Mouse (Mus musculus) embryonic facial prominence, embryonic 15.5 days (tissue): ENCODE measurements around the gene Clec4a2. TPM values are rescaled to one million over a fixed set of nuclear protein-coding genes. Genes with fewer than 3 reads are reported as not detected.
"Not testable (repeated sequence)": the region's sequence is repeated elsewhere in the genome, so short reads cannot be mapped to it uniquely, and the experiment has no call there.

ENCODE experiments used
- ATAC-seq: fragments of 200-750 bp; cut with Nextera tagmentation; 2 replicates; pipeline ENCODE4 v1.8.0; 2017; ENCODE audit warnings: low read depth, moderate TSS enrichment; ENCODE audit not compliant: insufficient number of reproducible peaks, low FRiP score, low TSS enrichment
- H3K27ac ChIP-seq: fragments of 300-500 bp; sonication (generic); replicated peaks from 2 replicates; pipeline ENCODE4 v1.5.1; 2015; ENCODE audit warnings: mild to moderate bottlenecking, inconsistent platforms
- H3K27me3 ChIP-seq: fragments of 300-500 bp; sonication (generic); 2 replicates; pipeline ENCODE4 v1.6.1; 2015; ENCODE audit warnings: inconsistent platforms
- H3K36me3 ChIP-seq: fragments of 300-500 bp; sonication (generic); 2 replicates; pipeline ENCODE4 v1.6.1; 2015; ENCODE audit warnings: mild to moderate bottlenecking, inconsistent platforms
- H3K4me1 ChIP-seq: fragments of 300-500 bp; sonication (generic); 2 replicates; pipeline ENCODE4 v1.6.1; 2015; ENCODE audit warnings: inconsistent platforms
- H3K4me2 ChIP-seq: fragments of 300-500 bp; sonication (generic); replicated peaks from 2 replicates; pipeline ENCODE4 v1.6.1; 2015; ENCODE audit warnings: mild to moderate bottlenecking, inconsistent platforms
- H3K4me3 ChIP-seq: fragments of 300-500 bp; sonication (generic); replicated peaks from 2 replicates; pipeline ENCODE4 v1.5.1; 2015; ENCODE audit warnings: mild to moderate bottlenecking, inconsistent platforms
- H3K9ac ChIP-seq: fragments of 300-500 bp; sonication (generic); 2 replicates; pipeline ENCODE4 v1.6.1; 2015; ENCODE audit warnings: inconsistent platforms
- H3K9me3 ChIP-seq: fragments of 300-500 bp; sonication (generic); replicated peaks from 2 replicates; pipeline ENCODE4 v1.6.1; 2016; ENCODE audit warnings: inconsistent platforms
- WGBS: fragments of 180-500 bp; shearing (Covaris S2); methylation state at CpG from one replicate; pipeline ENCODE4 v1.1.7; 2015; 5-methylcytosine and 5-hydroxymethylcytosine counted together
- polyA plus RNA-seq: library from polyadenylated mRNA; unstranded; fragments of >200 nt; fragmentation: Nextera tagmentation; extraction: Ambion mirVana; gene quantifications from 2 replicates; pipeline ENCODE4 v1.2.1, GENCODE M21; 2015

The Clec4a2 gene
- 5.7 and 7.5 TPM in 2 replicates for polyA plus RNA-seq

DNA sequence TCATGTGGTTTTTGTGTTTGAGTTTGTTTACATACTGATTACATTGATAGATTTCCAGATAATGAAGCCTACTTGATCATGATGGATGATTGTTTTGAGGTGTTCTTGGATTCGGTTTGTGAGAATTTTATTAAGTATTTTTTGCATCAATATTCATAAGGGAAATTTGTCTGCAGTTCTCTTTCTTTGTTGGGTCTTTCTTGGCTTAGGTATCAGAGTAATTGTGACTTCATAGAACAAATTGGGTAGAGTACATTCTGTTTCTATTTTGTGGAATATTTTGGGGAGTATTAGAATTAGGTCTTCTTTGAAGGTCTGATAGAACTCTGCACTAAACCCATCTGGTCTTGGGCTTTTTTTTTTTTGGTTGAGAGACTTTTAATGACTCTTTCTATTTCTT is at the start of gene Clec4a2:
Gene Clec4a2 (plus strand): TSS at position 301 of the 400 bp plus-strand sequence.
- not testable (repeated sequence) for ATAC-seq, H3K27ac ChIP-seq, H3K27me3 ChIP-seq, H3K9me3 ChIP-seq, H3K4me3 ChIP-seq, H3K4me1 ChIP-seq, H3K4me2 ChIP-seq, H3K9ac ChIP-seq, H3K36me3 ChIP-seq
- 38% methylated on average over 1 of the region's 1 CpGs for WGBS

DNA sequence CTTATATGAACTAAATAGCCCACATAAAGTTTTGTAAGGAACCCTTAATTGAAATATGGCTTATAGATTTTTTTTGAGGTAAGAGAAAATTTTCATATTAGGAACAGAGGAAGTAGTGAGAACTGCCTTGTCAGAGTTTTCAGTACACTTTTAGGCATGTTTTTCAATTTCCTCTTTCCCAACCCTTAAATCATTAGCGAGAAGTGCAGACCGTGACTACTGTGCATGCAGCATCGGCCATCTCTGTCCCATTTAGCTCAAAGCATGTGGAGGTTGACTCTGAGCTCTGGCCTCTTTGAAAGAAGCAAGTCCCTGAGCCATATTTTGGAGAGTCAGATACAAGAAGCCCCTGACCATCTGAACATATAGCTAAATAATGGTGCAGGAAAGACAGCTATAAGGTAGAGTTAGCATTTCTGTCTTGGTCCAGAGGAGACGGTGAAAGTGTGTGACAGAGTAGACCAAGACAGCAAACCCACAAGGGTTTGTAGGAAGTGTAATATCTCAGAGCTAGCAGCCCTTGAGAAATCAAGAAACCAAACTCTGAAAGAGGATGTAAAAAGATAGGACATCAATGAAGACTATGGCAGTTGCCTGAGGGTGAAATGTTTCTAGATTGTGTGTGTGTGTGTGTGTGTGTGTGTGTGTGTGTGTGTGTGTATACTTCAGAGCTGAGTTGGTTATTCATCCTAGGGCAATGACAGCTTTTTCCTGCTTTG is 10.9 kb upstream of the Clec4a2 start:
- ATAC-seq = no peak
- Histone ChIP-seq H3K36me3 (no peaks in the 10 kb centered on the region), H3K27me3 (no peaks in the 10 kb centered on the region), H3K9me3 (no peaks in the 10 kb centered on the region), H3K4me3 (no peak overlapping the region), H3K4me1 (no peaks in the 10 kb centered on the region), H3K27ac (no peak overlapping the region), H3K4me2 (no peak overlapping the region), H3K9ac (no peak overlapping the region)
- WGBS = 88% methylated on average over 4 of the region's 4 CpGs

DNA sequence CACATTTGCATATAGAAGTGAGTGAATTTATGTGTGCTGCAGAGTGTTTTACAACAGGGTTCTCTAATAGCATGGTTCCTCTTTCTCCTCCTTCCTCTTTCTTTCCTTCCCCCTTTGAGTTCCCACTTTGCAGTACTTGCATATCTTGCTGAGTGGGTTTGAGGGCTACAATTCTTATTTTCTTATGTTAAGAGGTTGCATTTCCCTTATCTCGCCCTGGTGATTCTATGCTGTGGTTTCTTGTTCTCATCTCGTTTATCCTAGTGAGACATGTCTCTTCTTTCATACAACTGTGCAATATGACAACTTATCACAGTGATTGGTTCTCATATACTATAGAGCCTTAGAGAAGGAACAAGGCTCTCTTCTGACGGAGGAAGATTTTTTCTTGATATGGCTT is 17.0 kb downstream of the Clec4a2 start:
- no peak overlapping the region for H3K9ac ChIP-seq
- H3K4me3 ChIP-seq = no peak overlapping the region
- no peaks in the 10 kb centered on the region for H3K27me3 ChIP-seq
- no peak overlapping the region for H3K4me2 ChIP-seq
- no peaks in the 10 kb centered on the region for H3K4me1 ChIP-seq
- no peaks in the 10 kb centered on the region for H3K9me3 ChIP-seq
- 71% methylated on average over 3 of the region's 3 CpGs for WGBS
- H3K27ac ChIP-seq = no peak overlapping the region
- ATAC-seq = no peak
- no peaks in the 10 kb centered on the region for H3K36me3 ChIP-seq

DNA sequence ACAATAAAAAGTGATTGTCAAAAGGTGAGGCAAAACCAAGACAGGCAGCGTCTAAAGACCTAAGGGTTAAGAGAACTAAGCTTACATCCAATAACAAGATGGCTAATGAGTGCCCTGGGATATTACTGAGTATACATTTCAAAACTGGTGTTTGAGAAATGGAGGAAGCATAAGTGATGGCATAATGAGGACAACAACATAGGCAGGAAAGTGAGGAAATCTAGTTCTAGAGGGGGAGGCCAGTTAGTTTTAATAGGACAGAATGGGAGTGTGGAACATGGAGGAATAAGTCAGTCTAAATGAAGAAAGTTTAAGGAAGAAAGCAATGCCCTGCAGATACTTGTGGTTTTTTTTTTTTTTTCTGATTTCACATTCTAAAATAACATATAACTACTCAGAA is 20.9 kb downstream of the Clec4a2 start:
- Histone ChIP-seq H3K27me3 (no peaks in the 10 kb centered on the region), H3K9me3 (no peaks in the 10 kb centered on the region), H3K4me1 (no peaks in the 10 kb centered on the region), H3K27ac (no peak overlapping the region), H3K9ac (no peak overlapping the region), H3K4me2 (no peak overlapping the region), H3K36me3 (no peaks in the 10 kb centered on the region), H3K4me3 (no peak overlapping the region)
- ATAC-seq = no peak
- WGBS = 51% methylated on average over 1 of the region's 1 CpGs

DNA sequence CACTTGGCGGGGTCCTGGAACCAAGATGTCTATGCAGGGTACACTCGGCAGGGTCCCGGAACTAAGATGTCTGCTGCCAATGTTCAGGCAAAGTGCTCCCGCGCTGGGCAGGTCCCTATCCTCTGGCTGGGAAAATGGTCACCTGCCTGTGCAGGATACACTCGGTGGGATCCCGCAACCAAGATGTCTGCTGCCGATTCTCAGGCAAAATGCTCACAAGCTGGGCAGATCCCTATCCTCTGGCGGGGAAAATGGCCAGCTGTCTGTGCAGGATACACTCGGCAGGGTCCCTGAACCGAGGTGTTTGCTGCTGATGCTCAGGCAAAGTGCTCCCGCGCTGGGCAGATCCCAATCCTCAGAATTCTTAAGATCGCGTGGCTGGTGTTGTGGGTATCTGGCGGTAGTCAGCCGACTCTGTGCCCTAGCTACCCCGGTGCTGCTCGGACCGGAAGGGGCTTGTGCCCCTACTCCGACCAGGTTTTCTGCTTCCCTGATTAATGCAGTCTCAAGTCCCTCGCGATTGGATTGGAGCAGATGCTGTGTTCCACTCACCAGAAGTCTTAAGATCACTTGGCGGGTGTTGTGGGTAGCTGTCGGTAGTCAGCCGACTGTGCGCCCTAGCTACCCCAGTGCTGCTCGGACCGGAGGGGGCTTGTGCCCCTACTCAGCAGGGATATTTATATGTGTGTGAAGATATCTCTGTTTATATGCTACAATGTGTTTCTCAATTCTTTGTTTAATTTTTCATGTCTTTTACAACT is 31.7 kb downstream of the Clec4a2 start:
- H3K36me3 ChIP-seq, ATAC-seq, H3K4me1 ChIP-seq, H3K9me3 ChIP-seq, H3K4me2 ChIP-seq, H3K27me3 ChIP-seq, H3K9ac ChIP-seq, H3K27ac ChIP-seq, H3K4me3 ChIP-seq: not testable (repeated sequence)
- 69% methylated on average over 29 of the region's 29 CpGs for WGBS

DNA sequence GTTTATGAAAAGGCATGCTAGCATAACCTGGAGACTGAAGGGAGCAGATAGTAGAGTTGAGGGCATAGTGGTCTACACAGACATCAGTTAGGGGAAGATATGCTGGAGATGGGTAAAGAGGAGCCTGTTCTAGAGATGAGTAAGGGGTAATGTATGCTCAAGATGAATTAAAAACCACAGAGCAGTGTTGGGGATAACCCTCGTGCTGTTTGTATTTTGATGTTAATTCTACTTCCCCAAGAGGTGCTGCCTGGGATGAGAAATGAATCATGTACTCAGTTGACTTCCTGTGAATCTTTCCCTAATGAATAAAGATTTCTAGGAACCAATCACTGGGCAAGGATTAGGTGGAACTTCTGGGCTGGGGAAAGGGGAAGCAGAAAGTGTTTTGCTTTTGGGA is 63.9 kb downstream of the Clec4a2 start:
- H3K4me2 ChIP-seq = no peak overlapping the region
- no peak overlapping the region for H3K9ac ChIP-seq
- H3K4me3 ChIP-seq = no peak overlapping the region
- H3K27ac ChIP-seq = no peak overlapping the region
- WGBS = 39% methylated on average over 1 of the region's 1 CpGs
- no peak for ATAC-seq
- no peaks in the 10 kb centered on the region for H3K27me3 ChIP-seq
- no peaks in the 10 kb centered on the region for H3K36me3 ChIP-seq
- H3K4me1 ChIP-seq = no peaks in the 10 kb centered on the region
- no peaks in the 10 kb centered on the region for H3K9me3 ChIP-seq

DNA sequence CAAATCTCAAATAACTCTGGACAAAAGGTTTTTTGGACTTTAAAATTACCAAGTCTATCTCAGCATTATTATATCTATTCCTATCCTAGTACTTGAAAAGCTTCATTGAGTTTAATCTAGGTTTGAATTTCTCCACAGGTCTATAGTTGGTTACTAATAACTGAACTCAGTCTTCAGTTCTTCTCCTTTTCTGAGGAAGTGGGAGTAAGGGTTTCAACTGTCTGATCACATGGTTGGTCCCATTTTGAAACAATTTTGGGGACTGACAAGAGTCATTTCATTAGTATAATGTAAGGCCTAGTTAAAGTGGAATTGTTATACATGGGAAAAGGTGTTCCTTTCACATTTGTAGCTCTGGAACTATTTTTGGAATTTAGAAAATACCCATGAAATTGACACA is 64.8 kb downstream of the Clec4a2 start:
- H3K27me3 ChIP-seq = no peaks in the 10 kb centered on the region

DNA sequence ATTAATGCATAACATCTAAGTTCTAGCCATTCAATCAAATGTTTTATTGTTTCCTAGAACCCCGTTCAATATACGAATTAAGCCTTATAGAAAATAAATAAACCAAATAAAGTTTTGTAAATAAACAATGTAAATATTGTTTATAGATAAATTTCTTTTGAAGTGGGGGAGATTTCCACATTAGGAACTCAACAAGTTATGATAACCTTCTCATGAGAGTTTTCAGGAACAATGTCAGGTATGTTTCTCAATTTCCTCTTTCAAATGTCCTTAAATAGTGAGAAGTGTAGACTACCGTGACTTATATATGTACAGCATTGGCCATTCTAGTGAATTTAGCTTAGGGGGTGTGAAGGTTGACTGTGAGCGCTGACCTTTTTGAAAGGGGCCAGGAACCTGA is 66.4 kb downstream of the Clec4a2 start, which contains the start of gene Clec4b2:
Gene Clec4b2 (plus strand): TSS at position 301 of the 400 bp plus-strand sequence.
- H3K27me3 ChIP-seq = no peaks in the 10 kb centered on the region
- no peak within 1 kb of the TSS for H3K4me2 ChIP-seq
- no peaks in the 10 kb centered on the region for H3K4me1 ChIP-seq
- no peak within 1 kb of the TSS for H3K9ac ChIP-seq
- H3K27ac ChIP-seq = no peak within 1 kb of the TSS
- H3K4me3 ChIP-seq = no peak within 1 kb of the TSS
- H3K9me3 ChIP-seq = no peaks in the 10 kb centered on the region
- H3K36me3 ChIP-seq = no peaks in the 10 kb centered on the region
- WGBS = 87% methylated on average over 4 of the region's 4 CpGs
- ATAC-seq = no peak

More for the DNA sequence above, 64.8 kb downstream of the Clec4a2 start:
- Histone ChIP-seq H3K4me3 (no peak overlapping the region), H3K9me3 (no peaks in the 10 kb centered on the region), H3K36me3 (no peaks in the 10 kb centered on the region), H3K4me2 (no peak overlapping the region), H3K4me1 (no peaks in the 10 kb centered on the region), H3K27ac (no peak overlapping the region), H3K9ac (no peak overlapping the region)
- ATAC-seq = no peak

DNA sequence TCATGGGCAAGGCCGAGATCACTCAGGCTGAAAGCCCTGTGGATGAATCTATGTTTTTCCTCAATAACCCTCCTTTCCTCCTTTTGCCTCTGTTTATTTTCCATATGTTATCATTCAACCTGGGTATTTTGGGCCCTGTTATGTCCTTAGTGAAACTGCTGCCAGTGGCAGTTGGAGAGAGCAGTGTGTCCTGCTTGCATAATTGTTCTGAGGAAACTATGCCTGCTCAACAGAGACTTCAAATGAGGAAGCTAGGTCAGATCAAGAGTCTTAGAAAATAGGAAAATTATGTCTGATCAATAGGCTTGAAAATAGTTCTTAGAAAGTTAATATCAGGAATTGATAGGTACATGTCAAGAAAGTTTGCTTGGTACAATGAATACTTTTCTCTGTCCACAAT is 69.3 kb downstream of the Clec4a2 start:
- WGBS = 79% methylated on average over 1 of the region's 1 CpGs
- Histone ChIP-seq H3K36me3 (no peaks in the 10 kb centered on the region), H3K27me3 (no peaks in the 10 kb centered on the region), H3K4me1 (no peaks in the 10 kb centered on the region), H3K4me3 (no peak overlapping the region), H3K9me3 (no peaks in the 10 kb centered on the region), H3K9ac (no peak overlapping the region), H3K4me2 (no peak overlapping the region), H3K27ac (no peak overlapping the region)
- no peak for ATAC-seq

DNA sequence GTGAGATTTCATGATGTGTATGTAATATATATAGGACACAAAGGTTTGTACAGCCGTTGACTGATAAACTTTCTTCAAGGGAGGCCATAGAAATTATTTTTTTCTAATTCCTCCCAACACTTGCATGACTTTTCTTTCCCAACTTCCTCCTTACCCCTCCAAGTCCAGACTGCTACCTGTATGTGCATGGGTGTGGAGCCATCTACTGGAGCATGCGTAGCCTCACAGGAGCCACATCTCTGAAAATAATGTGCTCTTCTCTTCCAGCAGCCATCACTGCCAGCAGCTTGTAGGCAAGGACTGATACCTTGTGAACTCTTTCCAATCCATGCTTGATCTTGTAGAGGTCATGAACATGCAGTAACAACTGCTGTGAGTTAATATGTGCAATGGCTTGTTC is 78.6 kb downstream of the Clec4a2 start:
- not testable (repeated sequence) for H3K4me3 ChIP-seq, H3K27me3 ChIP-seq, H3K4me2 ChIP-seq, H3K36me3 ChIP-seq, H3K9me3 ChIP-seq, H3K27ac ChIP-seq, H3K9ac ChIP-seq, H3K4me1 ChIP-seq, ATAC-seq
- 70% methylated on average over 2 of the region's 2 CpGs for WGBS
